Mouse (Mus musculus) hindbrain, embryonic 12.5 days (tissue): ENCODE data around the gene Tcp11. TPM values are rescaled to one million over a fixed set of nuclear protein-coding genes. Genes with fewer than 3 reads are reported as not detected.

Experiments
- ATAC-seq: fragments of 200-750 bp; cut with Nextera tagmentation; 2 replicates; pipeline ENCODE4 v1.8.0; 2017; ENCODE audit warnings: moderate TSS enrichment; ENCODE audit not compliant: low FRiP score
- H3K27ac ChIP-seq: fragments of 300-500 bp; sonication (generic); 2 replicates; pipeline ENCODE4 v1.5.1; 2016; ENCODE audit warnings: mild to moderate bottlenecking
- H3K27me3 ChIP-seq: fragments of 300-500 bp; sonication (generic); 2 replicates; pipeline ENCODE4 v1.6.1; 2016; ENCODE audit warnings: mild to moderate bottlenecking
- H3K36me3 ChIP-seq: fragments of 300-500 bp; sonication (generic); 2 replicates; pipeline ENCODE4 v1.6.1; 2016; ENCODE audit warnings: mild to moderate bottlenecking
- H3K4me1 ChIP-seq: fragments of 300-500 bp; sonication (generic); 2 replicates; pipeline ENCODE4 v1.6.1; 2016
- H3K4me2 ChIP-seq: fragments of 300-500 bp; sonication (generic); replicated peaks from 2 replicates; pipeline ENCODE4 v1.6.1; 2016; ENCODE audit warnings: mild to moderate bottlenecking
- H3K4me3 ChIP-seq: fragments of 300-500 bp; sonication (generic); 2 replicates; pipeline ENCODE4 v1.5.1; 2016; ENCODE audit warnings: mild to moderate bottlenecking
- H3K9ac ChIP-seq: fragments of 300-500 bp; sonication (generic); 2 replicates; pipeline ENCODE4 v1.6.1; 2016; ENCODE audit warnings: mild to moderate bottlenecking, moderate library complexity
- H3K9me3 ChIP-seq: fragments of 300-500 bp; sonication (generic); replicated peaks from 2 replicates; pipeline ENCODE4 v1.6.1; 2016; ENCODE audit warnings: mild to moderate bottlenecking
- WGBS: fragments of 180-500 bp; shearing (Covaris S2); methylation state at CpG from one replicate; pipeline ENCODE4 v1.1.7; 2016; 5-methylcytosine and 5-hydroxymethylcytosine counted together
- polyA plus RNA-seq: library from polyadenylated mRNA; unstranded; fragments of >200 nt; fragmentation: Nextera tagmentation; extraction: Ambion mirVana; gene quantifications from 2 replicates; pipeline ENCODE4 v1.2.1, GENCODE M21; 2016

Gene Tcp11
- polyA plus RNA-seq, 1 experiment from 2014 or later, result 1.9 TPM

DNA sequence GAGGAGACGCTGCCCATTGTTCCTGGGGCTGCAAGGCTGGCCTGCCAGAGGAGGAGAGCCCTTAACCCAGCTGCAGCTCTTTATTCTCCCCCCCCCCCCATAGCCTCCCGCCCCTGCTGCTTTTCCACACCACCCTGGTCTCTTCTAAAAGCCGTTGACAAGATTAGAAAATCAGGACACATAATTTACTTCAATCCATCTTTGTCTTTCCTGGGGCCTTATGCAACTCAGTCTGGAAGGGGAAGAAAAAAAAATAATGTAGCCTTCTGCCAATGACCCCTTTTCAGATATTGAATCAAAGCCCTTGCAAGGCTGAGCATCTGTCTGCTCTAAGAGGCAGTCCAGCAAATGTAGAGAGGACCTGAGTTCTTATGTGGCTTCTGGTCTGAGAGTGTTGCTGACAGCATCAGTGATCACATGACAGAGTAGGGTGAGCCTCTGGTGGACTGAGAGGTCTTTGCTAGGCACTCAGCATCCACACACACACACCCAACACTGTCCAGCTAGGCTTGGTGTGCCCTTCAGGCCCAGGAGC, 47.3 kb downstream of the Tcp11 start:
- Histone ChIP-seq H3K27me3 (no peaks in the 10 kb centered on the region), H3K4me1 (peaks cover 61% of the 10 kb centered on the region), H3K27ac (peak overlapping the region; percentile 87), H3K36me3 (0 out of 2 replicates have a peak, but pooled peaks cover 14% of the 10 kb centered on the region), H3K9ac (peak overlapping the region; percentile 54), H3K9me3 (no peaks in the 10 kb centered on the region), H3K4me3 (no peak overlapping the region), H3K4me2 (no peak overlapping the region)
- peak; percentile 42; the same call in 1 of the 2 replicates for ATAC-seq
- 6% methylated on average over 3 of the region's 3 CpGs for WGBS

DNA sequence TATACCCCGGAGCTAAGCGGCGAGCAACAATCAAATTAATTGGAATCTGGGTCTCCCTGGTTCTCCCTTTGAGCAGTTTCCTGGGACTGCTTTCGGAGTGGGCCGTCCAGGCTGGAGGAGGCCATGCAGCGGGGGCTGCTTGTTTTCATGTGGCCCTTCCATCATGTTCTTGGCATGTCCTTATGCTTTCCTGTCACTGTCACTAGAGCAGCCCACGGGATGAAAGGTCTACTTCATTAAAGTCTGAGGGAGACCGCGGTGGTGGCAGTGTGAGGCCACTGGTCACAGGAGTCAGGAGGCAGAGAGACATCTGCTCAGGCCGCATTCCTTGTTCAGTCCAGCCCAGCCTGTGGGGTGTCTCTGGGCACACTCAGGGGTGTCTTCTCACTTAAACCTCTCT, 48.2 kb downstream of the Tcp11 start:
- 56% methylated on average over 10 of the region's 10 CpGs for WGBS
- peak overlapping the region; percentile 54 for H3K9ac ChIP-seq
- no peak overlapping the region for H3K4me2 ChIP-seq

DNA sequence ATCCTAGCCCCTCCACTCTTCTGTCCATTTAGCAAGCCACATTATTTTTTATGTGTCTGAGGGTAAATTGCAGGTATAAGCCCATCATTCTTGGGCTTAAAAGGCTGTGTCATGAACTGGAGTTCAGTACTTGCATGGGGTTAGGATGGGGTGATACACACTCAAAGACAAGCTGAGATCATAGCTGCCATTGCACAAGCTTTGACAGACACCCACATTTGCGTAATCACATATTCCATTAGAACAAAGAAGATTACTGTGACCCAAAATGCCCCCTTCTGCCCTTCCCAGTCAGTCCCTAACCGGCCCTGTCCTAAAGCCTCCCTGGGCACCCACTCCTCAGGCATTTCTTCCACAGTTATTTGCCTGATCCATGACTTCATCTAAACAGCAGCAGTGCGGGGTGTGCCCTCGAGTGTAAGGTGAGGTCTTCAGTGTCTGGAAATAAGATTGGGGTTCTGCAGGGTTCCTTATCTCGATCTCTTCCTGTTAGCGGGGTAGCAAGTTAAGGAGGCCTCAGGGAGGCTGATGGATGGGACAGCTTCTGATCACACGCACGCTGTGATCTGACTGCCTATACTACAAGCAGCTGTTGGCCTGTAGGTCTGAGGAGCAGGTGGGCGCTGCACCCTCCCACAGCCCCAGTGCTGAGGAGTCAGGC, 49.0 kb downstream of the Tcp11 start:
- H3K9ac ChIP-seq, result no peak overlapping the region
- H3K27me3 ChIP-seq, result no peaks in the 10 kb centered on the region
- 71% methylated on average over 9 of the region's 9 CpGs for WGBS
- no peak for ATAC-seq
- 0 out of 2 replicates have a peak, but pooled peaks cover 14% of the 10 kb centered on the region for H3K36me3 ChIP-seq
- H3K4me3 ChIP-seq, result no peak overlapping the region
- no peak overlapping the region for H3K4me2 ChIP-seq
- H3K27ac ChIP-seq, result 0 out of 2 replicates have a peak overlapping the region, but pooled peaks have one; percentile 19
- H3K4me1 ChIP-seq, result peaks cover 52% of the 10 kb centered on the region
- no peaks in the 10 kb centered on the region for H3K9me3 ChIP-seq

More for the DNA sequence above, 48.2 kb downstream of the Tcp11 start:
- Histone ChIP-seq H3K36me3 (0 out of 2 replicates have a peak, but pooled peaks cover 14% of the 10 kb centered on the region), H3K9me3 (no peaks in the 10 kb centered on the region), H3K27me3 (no peaks in the 10 kb centered on the region), H3K4me1 (peaks cover 57% of the 10 kb centered on the region), H3K27ac (peak overlapping the region; percentile 87), H3K4me3 (no peak overlapping the region)
- ATAC-seq, result no peak

DNA sequence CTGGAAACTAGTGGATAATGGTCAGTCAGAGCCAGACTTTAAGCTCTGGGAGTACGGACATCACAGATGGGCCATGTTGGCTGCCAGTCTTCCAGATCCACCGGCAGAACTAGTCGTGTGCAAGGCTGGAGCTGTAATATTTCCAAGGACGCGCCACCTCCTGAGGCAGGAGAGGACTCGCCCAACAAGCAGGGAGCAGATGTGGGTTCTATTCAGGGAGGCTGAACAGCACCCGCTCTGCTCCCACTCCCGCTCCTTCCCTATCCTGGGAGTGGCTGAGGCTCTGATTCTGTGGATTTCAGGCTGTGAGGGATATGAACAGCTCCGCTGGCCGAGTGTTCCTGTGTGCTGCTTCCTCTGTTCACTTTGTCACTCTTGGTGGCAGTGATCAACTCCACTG, 50.0 kb downstream of the Tcp11 start:
- no peak overlapping the region for H3K4me3 ChIP-seq
- H3K27ac ChIP-seq, result no peak overlapping the region
- WGBS, result 80% methylated on average over 10 of the region's 10 CpGs
- 0 out of 2 replicates have a peak, but pooled peaks cover 6% of the 10 kb centered on the region for H3K36me3 ChIP-seq
- no peaks in the 10 kb centered on the region for H3K27me3 ChIP-seq
- H3K9ac ChIP-seq, result no peak overlapping the region
- no peak for ATAC-seq
- H3K9me3 ChIP-seq, result no peaks in the 10 kb centered on the region
- no peak overlapping the region for H3K4me2 ChIP-seq
- H3K4me1 ChIP-seq, result peaks cover 57% of the 10 kb centered on the region

DNA sequence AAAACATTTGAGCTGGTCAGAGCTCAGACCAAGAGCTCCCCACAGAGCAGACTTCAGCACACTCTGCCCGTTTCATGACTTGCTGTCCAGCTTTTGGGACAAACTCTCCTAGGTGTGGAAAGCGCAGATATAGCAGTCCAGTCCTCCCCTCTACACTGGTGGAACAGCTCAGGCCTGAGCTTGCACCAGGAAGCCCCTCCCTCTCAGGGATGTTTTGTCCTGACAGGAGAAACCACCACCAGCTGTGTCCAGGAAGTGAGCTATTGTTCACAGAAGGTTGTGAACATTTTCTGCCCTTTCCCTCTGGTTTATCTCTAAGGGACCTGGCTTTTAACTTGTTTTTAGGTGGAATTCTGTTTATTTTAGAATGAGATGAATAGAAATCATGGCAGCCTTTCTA, 51.1 kb downstream of the Tcp11 start:
- H3K4me1 ChIP-seq, result peaks cover 59% of the 10 kb centered on the region
- H3K4me3 ChIP-seq, result no peak overlapping the region
- H3K27ac ChIP-seq, result 0 out of 2 replicates have a peak overlapping the region, but pooled peaks have one; percentile 19
- no peak overlapping the region for H3K4me2 ChIP-seq
- no peak overlapping the region for H3K9ac ChIP-seq
- no peak for ATAC-seq
- H3K36me3 ChIP-seq, result 0 out of 2 replicates have a peak, but pooled peaks cover 3% of the 10 kb centered on the region
- WGBS, result 64% methylated on average over 2 of the region's 2 CpGs
- H3K27me3 ChIP-seq, result no peaks in the 10 kb centered on the region
- no peaks in the 10 kb centered on the region for H3K9me3 ChIP-seq

DNA sequence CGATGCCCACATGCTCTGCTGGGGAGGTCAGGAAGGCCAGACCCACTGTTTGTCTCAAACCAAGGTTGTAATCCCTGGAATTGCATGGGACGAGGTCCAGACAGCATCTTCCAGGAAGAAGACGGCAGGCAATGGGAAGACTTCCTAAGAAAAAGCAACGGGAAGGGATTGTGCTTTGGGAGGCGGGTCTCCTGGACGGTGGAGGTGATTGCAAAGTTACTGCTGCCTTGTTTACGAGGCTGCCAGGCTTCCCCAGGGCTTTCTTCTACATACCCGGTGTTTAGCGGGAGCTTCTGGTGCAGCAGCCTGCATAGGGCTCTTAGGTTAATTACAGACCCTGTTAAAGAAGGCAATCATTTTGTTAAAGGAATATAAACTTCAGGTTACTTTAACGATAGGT, 52.2 kb downstream of the Tcp11 start:
- H3K9ac ChIP-seq, result no peak overlapping the region
- no peaks in the 10 kb centered on the region for H3K27me3 ChIP-seq
- H3K4me2 ChIP-seq, result no peak overlapping the region
- ATAC-seq, result no peak
- H3K36me3 ChIP-seq, result 0 out of 2 replicates have a peak, but pooled peaks cover 3% of the 10 kb centered on the region
- WGBS, result 82% methylated on average over 10 of the region's 10 CpGs
- H3K27ac ChIP-seq, result no peak overlapping the region
- H3K9me3 ChIP-seq, result no peaks in the 10 kb centered on the region
- peaks cover 61% of the 10 kb centered on the region for H3K4me1 ChIP-seq
- no peak overlapping the region for H3K4me3 ChIP-seq

DNA sequence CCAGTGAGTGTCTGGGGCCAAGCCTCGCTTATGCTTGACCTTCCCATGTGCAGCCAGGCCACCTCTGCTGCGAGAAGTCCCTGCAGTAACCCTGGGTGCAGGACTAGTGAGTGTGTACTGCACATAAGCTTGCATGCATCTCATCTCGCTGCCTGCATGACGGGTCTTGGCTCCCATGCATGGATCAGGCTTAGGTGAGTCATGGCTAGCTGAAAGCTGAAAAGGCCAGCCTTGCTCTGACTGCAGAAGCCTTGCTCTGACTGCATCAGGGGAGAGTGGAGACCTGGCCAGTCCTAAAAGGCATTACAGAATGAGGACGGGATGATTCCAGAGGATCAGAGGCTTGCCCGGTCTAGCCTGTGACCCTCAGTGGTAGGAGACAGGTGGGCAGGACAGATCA, 53.2 kb downstream of the Tcp11 start:
- no peak for ATAC-seq
- H3K27me3 ChIP-seq, result no peaks in the 10 kb centered on the region
- H3K36me3 ChIP-seq, result 0 out of 2 replicates have a peak, but pooled peaks cover 3% of the 10 kb centered on the region
- no peak overlapping the region for H3K4me2 ChIP-seq
- WGBS, result 91% methylated on average over 6 of the region's 6 CpGs
- no peak overlapping the region for H3K4me3 ChIP-seq
- no peak overlapping the region for H3K9ac ChIP-seq
- peaks cover 51% of the 10 kb centered on the region for H3K4me1 ChIP-seq
- no peak overlapping the region for H3K27ac ChIP-seq
- H3K9me3 ChIP-seq, result no peaks in the 10 kb centered on the region

DNA sequence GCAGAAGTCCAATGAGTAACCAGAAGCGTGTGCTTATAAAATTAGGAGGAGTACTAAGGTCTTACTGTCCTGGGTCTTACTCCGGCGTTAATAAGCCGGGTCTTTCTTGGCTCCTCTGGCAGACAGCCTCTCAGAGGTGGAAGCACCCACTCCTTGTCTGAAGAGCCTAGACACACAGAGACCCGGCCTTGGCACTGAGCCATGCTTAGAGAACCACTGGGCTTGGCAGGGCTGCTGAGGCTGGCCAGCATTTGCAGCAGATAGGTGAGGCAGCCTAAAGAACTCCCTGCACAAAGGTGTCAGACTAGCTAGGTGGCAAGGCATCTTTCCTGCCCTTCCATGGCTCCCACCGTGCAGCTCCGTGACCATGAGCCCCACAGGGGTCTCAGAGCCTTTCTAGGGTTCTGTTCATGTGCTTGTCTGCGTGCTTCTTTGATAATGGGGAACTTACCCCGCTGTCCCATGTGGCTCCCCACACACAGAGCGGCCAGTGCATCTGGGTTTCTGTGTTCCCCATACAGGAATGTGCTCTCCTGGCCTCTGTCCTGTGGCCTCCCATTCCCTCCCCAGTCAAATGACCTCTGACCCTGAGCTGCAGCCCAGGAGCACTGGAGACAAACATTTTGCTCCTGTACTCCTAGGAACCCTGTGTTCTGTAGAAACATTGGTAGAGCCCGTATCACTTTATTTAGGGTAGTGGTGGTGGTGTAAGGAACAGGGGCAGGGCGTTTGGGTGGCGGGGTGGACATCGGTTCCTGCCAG, 54.1 kb downstream of the Tcp11 start:
- H3K4me1 ChIP-seq, result peaks cover 49% of the 10 kb centered on the region
- WGBS, result 70% methylated on average over 14 of the region's 14 CpGs
- peak overlapping the region; percentile 70 for H3K27ac ChIP-seq
- 0 out of 2 replicates have a peak, but pooled peaks cover 3% of the 10 kb centered on the region for H3K36me3 ChIP-seq
- H3K9me3 ChIP-seq, result no peaks in the 10 kb centered on the region
- no peak overlapping the region for H3K9ac ChIP-seq
- no peak overlapping the region for H3K4me2 ChIP-seq
- no peak for ATAC-seq
- H3K4me3 ChIP-seq, result no peak overlapping the region
- no peaks in the 10 kb centered on the region for H3K27me3 ChIP-seq

DNA sequence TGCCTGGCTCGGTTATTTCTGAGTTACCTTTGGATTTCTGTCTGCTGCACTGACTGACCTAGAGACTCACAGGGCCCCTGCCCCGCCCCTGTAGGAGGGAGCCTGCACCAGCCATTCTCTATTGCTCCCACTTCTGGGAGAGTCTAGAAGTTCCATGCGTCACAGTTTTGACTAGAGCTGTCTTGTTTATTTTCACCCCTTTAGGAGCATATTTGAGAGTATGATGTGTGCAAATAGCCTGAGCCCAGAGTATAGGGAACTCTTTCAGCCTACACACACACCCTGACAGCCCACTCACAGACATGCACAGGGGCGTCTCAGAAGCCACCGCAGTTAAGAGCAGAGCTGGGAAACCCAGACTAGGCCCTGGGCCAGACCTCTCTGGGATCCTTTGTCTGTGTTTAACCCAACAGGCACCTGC, 54.9 kb downstream of the Tcp11 start:
- Histone ChIP-seq H3K4me1 (peaks cover 42% of the 10 kb centered on the region), H3K9me3 (no peaks in the 10 kb centered on the region), H3K9ac (no peak overlapping the region), H3K36me3 (no peaks in the 10 kb centered on the region), H3K27ac (peak overlapping the region; percentile 70), H3K4me3 (no peak overlapping the region), H3K4me2 (no peak overlapping the region), H3K27me3 (no peaks in the 10 kb centered on the region)
- no peak for ATAC-seq
- 65% methylated on average over 5 of the region's 5 CpGs for WGBS

DNA sequence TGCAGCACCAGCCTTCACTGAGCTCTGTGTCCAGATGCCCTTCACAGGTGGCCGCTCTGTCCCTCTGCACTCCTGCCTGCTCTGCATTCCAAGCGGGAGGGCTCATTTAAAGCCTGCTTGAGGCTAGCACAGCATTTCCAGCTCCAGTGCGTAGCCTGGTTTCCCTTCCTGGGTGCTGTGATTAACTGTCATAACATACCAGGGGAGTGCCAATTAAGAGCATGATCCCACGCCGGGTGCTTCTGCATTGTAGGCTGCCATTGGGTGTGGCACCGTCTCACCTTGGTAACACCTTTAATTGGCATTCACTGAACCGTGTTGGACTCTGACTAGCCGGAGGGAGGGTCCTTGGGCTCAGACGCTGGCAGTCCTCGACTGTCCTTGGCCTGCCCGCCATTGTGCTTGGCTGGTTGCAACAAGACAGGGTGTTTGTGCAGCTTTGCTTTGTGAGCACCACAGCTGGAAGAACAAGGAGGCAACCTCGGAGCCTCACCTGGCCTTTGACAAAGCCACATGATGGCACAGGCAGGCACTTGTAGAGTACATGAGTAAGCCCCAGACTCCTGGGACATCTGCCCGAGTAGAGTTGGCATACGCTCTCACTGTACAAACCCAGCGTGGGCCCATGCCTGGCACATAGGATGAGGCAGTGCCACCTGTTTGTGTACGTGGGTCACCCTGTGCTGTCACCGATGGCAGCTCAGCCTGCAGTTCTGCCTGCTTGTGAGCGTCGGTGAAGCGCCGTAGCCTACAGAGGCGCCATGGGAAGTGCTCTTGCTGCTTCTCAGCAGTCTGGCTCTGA, 57.4 kb downstream of the Tcp11 start:
- H3K27ac ChIP-seq, result no peak overlapping the region
- H3K36me3 ChIP-seq, result no peaks in the 10 kb centered on the region
- H3K9ac ChIP-seq, result no peak overlapping the region
- no peaks in the 10 kb centered on the region for H3K9me3 ChIP-seq
- ATAC-seq, result no peak
- WGBS, result 83% methylated on average over 22 of the region's 22 CpGs
- H3K4me1 ChIP-seq, result peaks cover 60% of the 10 kb centered on the region
- no peak overlapping the region for H3K4me3 ChIP-seq
- H3K27me3 ChIP-seq, result no peaks in the 10 kb centered on the region
- no peak overlapping the region for H3K4me2 ChIP-seq

DNA sequence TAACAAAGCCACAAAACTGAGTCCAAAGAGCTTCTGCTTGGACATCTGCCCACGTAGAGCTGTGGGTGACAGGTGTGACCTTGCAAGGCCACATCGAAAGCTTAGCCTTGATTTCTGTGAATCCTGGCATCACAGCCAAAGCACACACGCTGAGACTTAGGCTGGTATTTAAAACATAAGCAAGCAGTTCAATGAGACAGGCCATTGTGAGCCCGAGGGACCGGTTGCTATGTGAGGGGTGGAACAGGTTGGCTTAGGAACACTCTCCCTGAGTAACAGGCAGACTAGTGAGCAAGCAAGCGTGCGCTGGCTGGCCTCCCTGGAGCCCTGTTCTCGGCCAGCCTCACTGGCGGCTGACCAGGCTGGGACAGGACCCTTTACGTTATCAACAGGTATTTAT, 58.5 kb downstream of the Tcp11 start:
- Histone ChIP-seq H3K4me3 (no peak overlapping the region), H3K4me2 (no peak overlapping the region), H3K9ac (no peak overlapping the region), H3K4me1 (peaks cover 66% of the 10 kb centered on the region), H3K27me3 (no peaks in the 10 kb centered on the region), H3K27ac (no peak overlapping the region), H3K36me3 (no peaks in the 10 kb centered on the region), H3K9me3 (no peaks in the 10 kb centered on the region)
- no peak for ATAC-seq
- WGBS, result 69% methylated on average over 10 of the region's 10 CpGs
